Mouse (Mus musculus): ENCODE data around the gene Vps41. TPM values are rescaled to one million over a fixed set of nuclear protein-coding genes. Genes with fewer than 3 reads are reported as not detected.

Vps41 gene
- polyA plus RNA-seq, 1 experiment from 2014 or later: 66.3 TPM

DNA sequence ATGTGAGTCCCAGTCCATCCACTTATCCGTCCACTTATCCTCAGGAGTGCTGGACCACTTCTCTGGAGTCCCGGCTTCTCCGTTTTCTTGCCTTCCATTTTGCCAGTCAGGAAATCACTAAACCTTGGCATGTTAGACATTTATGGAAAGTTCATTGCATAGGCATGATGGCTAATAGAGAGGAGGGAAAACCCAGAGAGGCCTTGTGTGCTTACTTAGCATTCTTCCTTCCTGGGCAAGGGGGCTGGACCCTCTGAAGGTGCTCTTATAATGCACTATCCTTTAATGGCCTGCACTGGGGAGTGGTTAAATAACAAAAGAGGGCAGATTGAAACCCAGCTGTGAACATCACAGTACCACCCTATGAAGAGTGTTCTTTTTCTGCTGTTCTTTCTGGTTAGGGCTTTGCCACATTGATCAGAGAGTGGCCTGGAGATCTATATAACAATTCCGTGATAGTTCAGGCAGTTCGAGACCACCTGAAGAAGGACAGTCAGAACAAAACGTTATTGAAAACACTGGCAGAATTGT lies 124.7 kb downstream of the Vps41 start:
- no peaks in the 10 kb centered on the region for H3K9me3 ChIP-seq (ENCODE audit: control insufficient read depth, low read length)
- WGBS: 90% methylated on average over 6 of the region's 6 CpGs
- no peak overlapping the region for H3K4me2 ChIP-seq (ENCODE audit: low read length)
- no peaks in the 10 kb centered on the region for H3K27me3 ChIP-seq (replicated peaks; ENCODE audit: control insufficient read depth, insufficient read depth, low read length)
- no peak for ATAC-seq (replicated peaks; ENCODE audit: low FRiP score, low TSS enrichment, low read depth)
- H3K36me3 ChIP-seq (ENCODE audit: control insufficient read depth, insufficient read depth, low read length): 0 out of 2 replicates have a peak, but pooled peaks cover 3% of the 10 kb centered on the region
- H3K9ac ChIP-seq (ENCODE audit: low read length): no peak overlapping the region
- H3K4me3 ChIP-seq (ENCODE audit: low read depth, low read length): no peak overlapping the region
- H3K27ac ChIP-seq (ENCODE audit: low read depth): no peak overlapping the region
- DNase-seq (ENCODE audit: low spot score): no peak
- no peaks in the 10 kb centered on the region for H3K4me1 ChIP-seq (replicated peaks; ENCODE audit: control insufficient read depth, insufficient read depth, low read length)

DNA sequence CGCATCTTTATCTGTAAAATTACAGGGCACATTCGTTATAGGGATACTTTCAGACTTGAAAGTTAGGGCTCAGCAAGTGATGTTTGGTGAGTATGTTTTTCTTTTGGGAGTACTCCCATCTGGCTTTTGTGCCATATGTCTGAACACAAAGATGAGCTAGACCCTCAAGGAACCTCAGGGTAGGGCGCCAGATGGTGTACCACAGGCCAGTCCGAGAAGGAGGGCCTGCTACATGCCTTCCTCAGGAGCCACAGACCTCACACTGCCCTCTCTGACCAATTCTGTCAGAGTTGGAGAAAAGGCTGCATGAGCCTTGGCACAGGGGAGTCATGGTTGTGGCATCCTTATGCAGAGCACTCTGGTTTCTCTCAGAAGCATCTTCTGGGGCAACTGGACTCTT lies 125.5 kb downstream of the Vps41 start:
- Histone ChIP-seq H3K9me3 (ENCODE audit: control insufficient read depth, low read length) (no peaks in the 10 kb centered on the region), H3K9ac (ENCODE audit: low read length) (no peak overlapping the region), H3K36me3 (ENCODE audit: control insufficient read depth, insufficient read depth, low read length) (0 out of 2 replicates have a peak, but pooled peaks cover 3% of the 10 kb centered on the region), H3K4me2 (ENCODE audit: low read length) (no peak overlapping the region), H3K27ac (ENCODE audit: low read depth) (no peak overlapping the region), H3K4me3 (ENCODE audit: low read depth, low read length) (no peak overlapping the region), H3K4me1 (replicated peaks; ENCODE audit: control insufficient read depth, insufficient read depth, low read length) (no peaks in the 10 kb centered on the region), H3K27me3 (replicated peaks; ENCODE audit: control insufficient read depth, insufficient read depth, low read length) (no peaks in the 10 kb centered on the region)
- WGBS: 80% methylated on average over 4 of the region's 4 CpGs
- DNase-seq (ENCODE audit: low spot score) (no peak), ATAC-seq (replicated peaks; ENCODE audit: low FRiP score, low TSS enrichment, low read depth) (no peak)

DNA sequence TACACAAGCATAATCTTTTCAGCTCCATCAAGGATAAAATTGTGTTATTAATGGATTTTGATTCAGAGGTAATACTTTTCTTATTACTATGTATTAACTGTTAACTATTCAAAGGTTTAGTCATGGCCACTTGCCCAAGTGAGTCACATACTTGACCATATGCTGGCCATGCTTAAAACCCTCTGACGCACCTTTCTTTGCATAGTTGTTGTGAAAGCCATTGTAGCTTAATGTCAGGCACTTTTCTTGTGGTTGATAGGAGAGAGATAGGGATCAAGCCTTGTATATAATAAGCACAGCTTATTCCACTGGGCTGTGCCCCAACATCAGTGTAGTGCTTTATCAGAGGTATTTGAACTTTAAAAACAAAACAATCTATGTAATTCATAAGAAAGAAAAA lies 126.5 kb downstream of the Vps41 start:
- H3K4me2 ChIP-seq (ENCODE audit: low read length): no peak overlapping the region
- ATAC-seq (replicated peaks; ENCODE audit: low FRiP score, low TSS enrichment, low read depth) (no peak), DNase-seq (ENCODE audit: low spot score) (no peak)
- H3K27me3 ChIP-seq (replicated peaks; ENCODE audit: control insufficient read depth, insufficient read depth, low read length): no peaks in the 10 kb centered on the region
- WGBS: 90% methylated on average over 1 of the region's 1 CpGs
- no peaks in the 10 kb centered on the region for H3K4me1 ChIP-seq (replicated peaks; ENCODE audit: control insufficient read depth, insufficient read depth, low read length)
- peaks cover 1% of the 10 kb centered on the region; the same call in 1 of the 2 replicates for H3K36me3 ChIP-seq (ENCODE audit: control insufficient read depth, insufficient read depth, low read length)
- H3K27ac ChIP-seq (ENCODE audit: low read depth): no peak overlapping the region
- H3K9ac ChIP-seq (ENCODE audit: low read length): no peak overlapping the region
- no peaks in the 10 kb centered on the region for H3K9me3 ChIP-seq (ENCODE audit: control insufficient read depth, low read length)
- no peak overlapping the region for H3K4me3 ChIP-seq (ENCODE audit: low read depth, low read length)

GRCm38 (mm10) chr13:18847386-18847785 lies 130.3 kb downstream of the Vps41 start:
- Histone ChIP-seq H3K4me2 (ENCODE audit: low read length) (no peak overlapping the region), H3K36me3 (ENCODE audit: control insufficient read depth, insufficient read depth, low read length) (peaks cover 8% of the 10 kb centered on the region), H3K4me3 (ENCODE audit: low read depth, low read length) (no peak overlapping the region), H3K9me3 (ENCODE audit: control insufficient read depth, low read length) (no peaks in the 10 kb centered on the region), H3K9ac (ENCODE audit: low read length) (no peak overlapping the region), H3K27me3 (replicated peaks; ENCODE audit: control insufficient read depth, insufficient read depth, low read length) (no peaks in the 10 kb centered on the region), H3K27ac (ENCODE audit: low read depth) (no peak overlapping the region), H3K4me1 (replicated peaks; ENCODE audit: control insufficient read depth, insufficient read depth, low read length) (no peaks in the 10 kb centered on the region)
- whole genome bisulfite sequencing: 44% methylated on average over 3 of the region's 3 CpGs
- ATAC-seq (replicated peaks; ENCODE audit: low FRiP score, low TSS enrichment, low read depth) (no peak), DNase-seq (ENCODE audit: low spot score) (no peak)

DNA sequence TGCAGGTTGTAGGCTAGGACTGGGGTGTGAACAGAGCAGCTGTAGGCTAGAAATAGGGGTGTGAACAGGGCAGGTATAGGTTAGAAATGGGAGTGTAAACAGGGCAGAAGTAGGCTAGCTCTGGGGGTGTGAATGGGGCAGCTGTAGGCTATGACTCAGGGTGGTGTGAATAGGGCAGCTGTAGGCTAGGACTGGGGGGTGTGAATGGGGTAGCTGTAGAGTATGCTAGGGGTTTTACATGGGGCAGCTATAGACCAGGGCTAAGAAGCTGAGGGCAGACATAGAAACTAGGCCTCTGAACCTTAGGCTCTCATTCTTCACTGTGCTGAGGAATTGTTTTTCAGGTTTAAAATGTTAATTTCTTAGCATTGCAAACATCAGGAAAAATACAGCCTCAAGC lies 132.5 kb downstream of the Vps41 start:
- peaks cover 16% of the 10 kb centered on the region for H3K36me3 ChIP-seq (ENCODE audit: control insufficient read depth, insufficient read depth, low read length)
- H3K4me2 ChIP-seq (ENCODE audit: low read length): no peak overlapping the region
- ATAC-seq (replicated peaks; ENCODE audit: low FRiP score, low TSS enrichment, low read depth) (no peak), DNase-seq (ENCODE audit: low spot score) (no peak)
- no peaks in the 10 kb centered on the region for H3K9me3 ChIP-seq (ENCODE audit: control insufficient read depth, low read length)
- no peak overlapping the region for H3K9ac ChIP-seq (ENCODE audit: low read length)
- H3K27ac ChIP-seq (ENCODE audit: low read depth): no peak overlapping the region
- H3K4me1 ChIP-seq (replicated peaks; ENCODE audit: control insufficient read depth, insufficient read depth, low read length): no peaks in the 10 kb centered on the region
- no peaks in the 10 kb centered on the region for H3K27me3 ChIP-seq (replicated peaks; ENCODE audit: control insufficient read depth, insufficient read depth, low read length)
- no peak overlapping the region for H3K4me3 ChIP-seq (ENCODE audit: low read depth, low read length)

DNA sequence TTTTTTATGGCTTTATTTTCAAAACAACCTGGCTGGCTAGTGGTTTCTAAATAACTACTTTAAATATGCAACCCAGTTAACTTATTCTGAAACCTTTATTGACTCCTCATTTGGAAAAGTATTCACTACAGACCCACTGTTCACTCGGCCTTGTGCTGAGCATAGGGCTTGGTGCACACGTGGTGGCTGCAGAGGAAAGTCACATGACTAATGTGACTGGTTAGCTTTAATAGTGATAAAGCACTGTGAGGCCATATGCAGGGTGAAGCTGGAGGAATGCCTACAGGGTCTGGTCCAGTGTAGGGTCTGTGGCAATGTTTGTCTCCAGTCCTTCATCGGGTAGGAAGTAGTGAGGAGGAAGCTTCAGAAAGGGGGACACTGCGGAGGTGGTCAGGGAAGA lies 134.1 kb downstream of the Vps41 start:
- DNase-seq (ENCODE audit: low spot score) (no peak), ATAC-seq (replicated peaks; ENCODE audit: low FRiP score, low TSS enrichment, low read depth) (no peak)
- H3K9ac ChIP-seq (ENCODE audit: low read length): no peak overlapping the region
- H3K4me3 ChIP-seq (ENCODE audit: low read depth, low read length): no peak overlapping the region
- H3K36me3 ChIP-seq (ENCODE audit: control insufficient read depth, insufficient read depth, low read length): peaks cover 21% of the 10 kb centered on the region
- no peaks in the 10 kb centered on the region for H3K27me3 ChIP-seq (replicated peaks; ENCODE audit: control insufficient read depth, insufficient read depth, low read length)
- no peak overlapping the region for H3K27ac ChIP-seq (ENCODE audit: low read depth)
- no peak overlapping the region for H3K4me2 ChIP-seq (ENCODE audit: low read length)
- 74% methylated on average over 4 of the region's 4 CpGs for WGBS
- H3K9me3 ChIP-seq (ENCODE audit: control insufficient read depth, low read length): no peaks in the 10 kb centered on the region
- no peaks in the 10 kb centered on the region for H3K4me1 ChIP-seq (replicated peaks; ENCODE audit: control insufficient read depth, insufficient read depth, low read length)

DNA sequence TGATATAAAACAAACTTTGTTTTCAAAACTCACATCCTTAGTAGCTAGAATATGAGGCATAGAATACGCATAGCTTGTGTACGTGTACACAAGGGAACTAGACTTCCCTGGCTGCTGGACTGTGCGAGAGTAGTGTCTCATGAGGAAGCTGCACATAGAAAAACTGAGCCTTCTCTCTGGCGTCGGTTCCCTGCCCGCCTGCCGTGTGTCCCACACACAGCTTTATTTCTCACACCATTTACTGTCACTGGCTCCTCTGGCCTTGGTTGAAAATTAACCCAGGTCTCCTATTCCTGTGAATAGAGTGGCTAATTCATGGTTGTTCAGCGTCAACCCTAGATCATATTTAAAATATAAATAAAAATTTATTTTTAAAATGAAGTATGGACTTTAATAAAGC lies 135.6 kb downstream of the Vps41 start:
- Histone ChIP-seq H3K4me3 (ENCODE audit: low read depth, low read length) (no peak overlapping the region), H3K9me3 (ENCODE audit: control insufficient read depth, low read length) (no peaks in the 10 kb centered on the region), H3K4me1 (replicated peaks; ENCODE audit: control insufficient read depth, insufficient read depth, low read length) (no peaks in the 10 kb centered on the region), H3K4me2 (ENCODE audit: low read length) (no peak overlapping the region), H3K27ac (ENCODE audit: low read depth) (no peak overlapping the region), H3K9ac (ENCODE audit: low read length) (no peak overlapping the region), H3K27me3 (replicated peaks; ENCODE audit: control insufficient read depth, insufficient read depth, low read length) (no peaks in the 10 kb centered on the region), H3K36me3 (ENCODE audit: control insufficient read depth, insufficient read depth, low read length) (peaks cover 21% of the 10 kb centered on the region)
- no peak for DNase-seq (ENCODE audit: low spot score)
- WGBS: 75% methylated on average over 8 of the region's 8 CpGs
- no peak for ATAC-seq (replicated peaks; ENCODE audit: low FRiP score, low TSS enrichment, low read depth)

DNA sequence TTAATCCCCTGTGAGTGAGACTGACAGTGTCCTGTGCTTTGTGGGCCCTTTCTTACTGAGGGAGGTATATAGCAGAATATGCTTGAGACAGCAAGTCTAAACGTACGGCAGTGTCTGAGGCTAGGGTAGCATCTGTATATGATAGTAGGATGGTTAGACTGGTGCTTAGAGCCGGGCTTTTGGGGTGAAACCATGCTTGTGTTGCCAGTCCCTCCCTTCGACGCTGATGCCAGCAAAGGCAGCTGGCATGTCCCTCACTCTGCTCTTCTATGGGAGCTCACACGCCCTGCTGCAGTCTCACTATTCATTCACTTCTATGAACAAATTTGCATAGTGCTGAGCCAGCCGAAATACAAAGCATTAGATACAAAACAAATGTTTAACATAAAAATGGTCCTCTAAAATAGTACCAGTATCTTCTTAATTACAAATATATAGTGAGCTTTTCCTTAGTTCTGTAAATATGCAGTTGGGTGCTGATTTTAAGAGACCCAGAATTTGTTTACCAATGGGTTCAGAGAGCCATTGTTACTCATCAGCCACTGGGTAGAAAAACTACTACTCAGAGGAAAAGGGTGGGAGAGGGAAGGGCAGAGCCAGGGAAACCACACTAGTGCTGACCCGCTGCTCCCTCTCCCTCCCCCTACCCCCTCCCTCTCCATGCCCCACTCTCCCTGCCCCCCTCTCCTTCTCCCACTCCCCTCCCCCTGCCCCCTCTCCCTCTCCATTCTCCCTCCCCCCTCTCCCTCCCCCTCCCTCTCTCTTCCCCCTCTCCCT lies 139.1 kb downstream of the Vps41 start:
- ATAC-seq (replicated peaks; ENCODE audit: low FRiP score, low TSS enrichment, low read depth): no peak
- no peaks in the 10 kb centered on the region for H3K27me3 ChIP-seq (replicated peaks; ENCODE audit: control insufficient read depth, insufficient read depth, low read length)
- H3K9ac ChIP-seq (ENCODE audit: low read length): no peak overlapping the region
- H3K4me1 ChIP-seq (replicated peaks; ENCODE audit: control insufficient read depth, insufficient read depth, low read length): no peaks in the 10 kb centered on the region
- no peak overlapping the region for H3K27ac ChIP-seq (ENCODE audit: low read depth)
- DNase-seq (ENCODE audit: low spot score): no peak
- 83% methylated on average over 7 of the region's 8 CpGs for WGBS
- peaks cover 13% of the 10 kb centered on the region for H3K36me3 ChIP-seq (ENCODE audit: control insufficient read depth, insufficient read depth, low read length)
- H3K4me2 ChIP-seq (ENCODE audit: low read length): no peak overlapping the region
- no peaks in the 10 kb centered on the region for H3K9me3 ChIP-seq (ENCODE audit: control insufficient read depth, low read length)
- H3K4me3 ChIP-seq (ENCODE audit: low read depth, low read length): no peak overlapping the region

DNA sequence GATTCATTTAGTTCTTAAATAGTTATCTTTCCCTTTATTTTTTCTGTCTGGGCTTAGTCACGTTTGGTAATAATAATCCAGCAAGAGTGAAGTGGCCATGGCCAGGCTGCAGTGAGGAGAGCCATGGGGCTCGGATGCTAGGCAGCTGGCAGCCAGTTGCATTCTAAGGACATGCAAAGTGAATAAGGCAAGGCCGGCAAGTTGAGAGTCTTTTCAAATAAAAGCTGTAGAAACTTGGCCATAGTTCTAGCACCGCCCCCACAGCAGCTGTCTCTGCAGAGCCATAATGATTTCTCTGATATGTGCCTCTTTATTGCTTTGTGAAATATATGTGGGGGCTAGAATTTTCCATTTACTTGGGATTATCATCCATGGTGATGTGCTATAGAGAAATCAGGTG lies 141.1 kb downstream of the Vps41 start:
- Histone ChIP-seq H3K4me1 (replicated peaks; ENCODE audit: control insufficient read depth, insufficient read depth, low read length) (no peaks in the 10 kb centered on the region), H3K27ac (ENCODE audit: low read depth) (no peak overlapping the region), H3K27me3 (replicated peaks; ENCODE audit: control insufficient read depth, insufficient read depth, low read length) (no peaks in the 10 kb centered on the region), H3K36me3 (ENCODE audit: control insufficient read depth, insufficient read depth, low read length) (peaks cover 19% of the 10 kb centered on the region), H3K9ac (ENCODE audit: low read length) (no peak overlapping the region), H3K4me2 (ENCODE audit: low read length) (no peak overlapping the region), H3K9me3 (ENCODE audit: control insufficient read depth, low read length) (no peaks in the 10 kb centered on the region), H3K4me3 (ENCODE audit: low read depth, low read length) (no peak overlapping the region)
- 81% methylated on average over 4 of the region's 4 CpGs for WGBS
- no peak for DNase-seq (ENCODE audit: low spot score)
- ATAC-seq (replicated peaks; ENCODE audit: low FRiP score, low TSS enrichment, low read depth): no peak
